Mouse (Mus musculus) myocyte (in vitro differentiated cells): ENCODE measurements around the gene H2al1j. TPM values are rescaled to one million over a fixed set of nuclear protein-coding genes. Genes with fewer than 3 reads are reported as not detected.
"Not testable (repeated sequence)": the region's sequence is repeated elsewhere in the genome, so short reads cannot be mapped to it uniquely, and the experiment has no call there.

Source experiments
- H3K27me3 ChIP-seq: one replicate; pipeline ENCODE4 v1.6.1; 2011; ENCODE audit not compliant: control insufficient read depth, insufficient read depth, insufficient read length
- H3K36me3 ChIP-seq: one replicate; pipeline ENCODE4 v1.6.1; 2011; ENCODE audit not compliant: control insufficient read depth, insufficient read depth
- H3K4me2 ChIP-seq: one replicate; pipeline ENCODE4 v1.6.1; 2011; ENCODE audit warnings: low read depth, control low read depth
- H3K4me3 ChIP-seq: one replicate; pipeline ENCODE4 v1.5.1; 2011; ENCODE audit warnings: mild to moderate bottlenecking, control low read depth, moderate library complexity
- H3K79me2 ChIP-seq: one replicate; pipeline ENCODE4 v1.6.1; 2011; ENCODE audit not compliant: control insufficient read depth, insufficient read depth
- H3ac ChIP-seq: one replicate; pipeline ENCODE4 v1.6.1; 2011; ENCODE audit not compliant: control insufficient read depth, insufficient read length
- CEBPB ChIP-seq: IDR thresholded peaks from 2 replicates; pipeline ENCODE4 v1.6.1; 2011; ENCODE audit warnings: mild to moderate bottlenecking, moderate library complexity; ENCODE audit not compliant: poor library complexity, insufficient read depth, severe bottlenecking
- E2F4 ChIP-seq: IDR thresholded peaks from one replicate; pipeline ENCODE4 v1.6.1; 2011; ENCODE audit warnings: mild to moderate bottlenecking, control low read depth, moderate library complexity; ENCODE audit not compliant: insufficient read depth
- MAX ChIP-seq: IDR thresholded peaks from one replicate; pipeline ENCODE4 v1.6.1; 2011; ENCODE audit warnings: low read depth, mild to moderate bottlenecking, control low read depth
- MYOD1 ChIP-seq, 3 experiments: IDR thresholded peaks; one replicate each; pipeline ENCODE4 v1.6.1; 2011; ENCODE audit warnings: control low read depth in 2 of 3, low read depth in 2 of 3, mild to moderate bottlenecking in 2 of 3, moderate library complexity in 1 of 3; ENCODE audit not compliant: insufficient read length in 2 of 3, control insufficient read depth in 1 of 3
- MYOG ChIP-seq, 3 experiments: IDR thresholded peaks; one replicate each; pipeline ENCODE4 v1.6.1; 2011; ENCODE audit warnings: control low read depth in 2 of 3, low read depth in 2 of 3, mild to moderate bottlenecking in 2 of 3; ENCODE audit not compliant: insufficient read length in 2 of 3, control insufficient read depth in 1 of 3, insufficient read depth in 1 of 3
- POLR2A ChIP-seq: IDR thresholded peaks from one replicate; pipeline ENCODE4 v1.6.1; 2011; ENCODE audit warnings: low read depth, mild to moderate bottlenecking, control low read depth, moderate library complexity; ENCODE audit not compliant: insufficient read length
- POLR2AphosphoS2 ChIP-seq: IDR thresholded peaks from one replicate; pipeline ENCODE4 v1.6.1; 2011; ENCODE audit warnings: low read depth, control low read depth; ENCODE audit not compliant: insufficient read length
- REST ChIP-seq: IDR thresholded peaks from one replicate; pipeline ENCODE4 v1.6.1; 2011; ENCODE audit warnings: mild to moderate bottlenecking, control low read depth, moderate library complexity; ENCODE audit not compliant: insufficient read depth, insufficient read length
- SRF ChIP-seq: IDR thresholded peaks from one replicate; pipeline ENCODE4 v1.6.1; 2011; ENCODE audit warnings: low read depth; ENCODE audit not compliant: control insufficient read depth, insufficient read length
- TCF12 ChIP-seq: IDR thresholded peaks from one replicate; pipeline ENCODE4 v1.6.1; 2011; ENCODE audit warnings: mild to moderate bottlenecking, control low read depth; ENCODE audit not compliant: poor library complexity, insufficient read depth, severe bottlenecking
- TCF3 ChIP-seq: IDR thresholded peaks from one replicate; pipeline ENCODE4 v1.6.1; 2011; ENCODE audit warnings: low read depth, control low read depth; ENCODE audit not compliant: insufficient read length
- USF1 ChIP-seq: IDR thresholded peaks from one replicate; pipeline ENCODE4 v1.6.1; 2011; ENCODE audit warnings: low read depth, mild to moderate bottlenecking, control low read depth, moderate library complexity
- polyA plus RNA-seq: library from polyadenylated mRNA; unstranded; fragments of >200 nt; fragmentation: generic; extraction: Trizol; gene quantifications from one replicate; pipeline ENCODE4 v1.2.1, GENCODE M21; 2012; ENCODE audit warnings: missing spikeins

H2al1j gene
- polyA plus RNA-seq, 1 experiment, result not detected

DNA sequence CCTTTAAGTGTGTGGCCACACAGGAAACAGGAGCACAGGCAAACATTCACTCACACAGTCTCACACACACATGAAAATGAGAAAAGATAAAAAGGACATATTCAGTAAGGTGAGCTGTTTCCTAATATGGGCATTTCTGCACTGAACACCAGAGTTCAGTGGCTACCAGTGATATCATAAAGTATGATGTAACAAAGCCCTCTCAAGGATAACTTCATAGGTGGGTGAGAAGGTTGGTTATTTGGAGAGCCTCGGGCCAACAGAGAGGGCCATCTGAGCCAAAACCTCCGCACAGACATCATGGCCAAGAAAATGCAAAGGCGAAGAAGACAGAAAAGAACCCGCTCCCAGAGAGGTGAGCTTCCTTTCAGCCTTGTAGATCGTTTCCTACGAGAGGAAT lies 12.8 kb upstream of the H2al1j start, which contains the start of gene H2al1f:
Gene H2al1f (plus strand): TSS at position 301 of the 400 bp plus-strand sequence.
- not testable (repeated sequence) for H3K27me3 ChIP-seq, H3K4me3 ChIP-seq, H3ac ChIP-seq, H3K4me2 ChIP-seq, H3K79me2 ChIP-seq, H3K36me3 ChIP-seq

- H3K4me3 ChIP-seq, H3K4me2 ChIP-seq, H3ac ChIP-seq, H3K27me3 ChIP-seq, H3K79me2 ChIP-seq, H3K36me3 ChIP-seq: not testable (repeated sequence)
Measured at GRCm38 (mm10) chrX:11317956-11318355, 9.7 kb upstream of the H2al1j start, which contains the start of gene H2al1g. TSS of gene H2al1g (plus strand) at chrX:11318256.

- not testable (repeated sequence) for H3K79me2 ChIP-seq, H3K4me2 ChIP-seq, H3K27me3 ChIP-seq, H3ac ChIP-seq, H3K4me3 ChIP-seq, H3K36me3 ChIP-seq
Measured at GRCm38 (mm10) chrX:11321192-11321591, 6.4 kb upstream of the H2al1j start, which contains the start of gene H2al1h. TSS of gene H2al1h (plus strand) at chrX:11321492.

DNA sequence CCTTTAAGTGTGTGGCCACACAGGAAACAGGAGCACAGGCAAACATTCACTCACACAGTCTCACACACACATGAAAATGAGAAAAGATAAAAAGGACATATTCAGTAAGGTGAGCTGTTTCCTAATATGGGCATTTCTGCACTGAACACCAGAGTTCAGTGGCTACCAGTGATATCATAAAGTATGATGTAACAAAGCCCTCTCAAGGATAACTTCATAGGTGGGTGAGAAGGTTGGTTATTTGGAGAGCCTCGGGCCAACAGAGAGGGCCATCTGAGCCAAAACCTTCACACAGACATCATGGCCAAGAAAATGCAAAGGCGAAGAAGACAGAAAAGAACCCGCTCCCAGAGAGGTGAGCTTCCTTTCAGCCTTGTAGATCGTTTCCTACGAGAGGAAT lies 3.3 kb upstream of the H2al1j start, which contains the start of gene H2al1i:
Gene H2al1i (plus strand): TSS at position 301 of the 400 bp plus-strand sequence.
- H3K4me3 ChIP-seq, H3K36me3 ChIP-seq, H3K79me2 ChIP-seq, H3ac ChIP-seq, H3K27me3 ChIP-seq, H3K4me2 ChIP-seq: not testable (repeated sequence)

DNA sequence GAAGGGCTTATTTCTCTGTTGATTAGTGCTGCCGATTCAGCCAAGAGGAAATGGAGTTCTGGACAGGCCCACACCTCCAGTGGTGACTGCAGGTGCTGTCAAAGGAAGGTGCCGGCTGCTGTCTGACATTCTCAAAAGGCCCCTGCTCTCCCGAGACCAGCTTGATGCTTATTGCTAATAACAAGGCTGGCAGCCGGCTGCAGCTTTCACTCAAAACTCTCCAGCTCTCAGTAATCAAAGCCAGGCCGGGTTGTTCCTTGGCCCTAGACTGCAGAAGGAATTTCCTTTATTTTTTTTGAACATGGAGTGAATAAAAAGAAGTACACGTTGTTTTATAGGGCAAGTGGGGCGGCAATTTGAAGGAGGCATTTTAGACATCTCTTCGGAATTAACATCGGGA lies 18.1 kb downstream of the H2al1j start:
- no peaks in the 10 kb centered on the region for H3K27me3 ChIP-seq
- TF ChIP-seq E2F4 (no peak), CEBPB (no peak), TCF3 (no peak), USF1 (no peak), REST (no peak), TCF12 (no peak), MYOD1 (IDR thresholded peaks at IDR 0.05; ENCODE audit: control insufficient read depth in 1 of 3, insufficient read length in 2 of 3, low read depth in 2 of 3) (no peak), MYOG (IDR thresholded peaks at IDR 0.05; ENCODE audit: control insufficient read depth in 1 of 3, insufficient read depth in 1 of 3, insufficient read length in 2 of 3, low read depth in 2 of 3) (no peak), SRF (no peak), POLR2AphosphoS2 (no peak), POLR2A (no peak), MAX (no peak)
- H3K36me3 ChIP-seq, result no peaks in the 10 kb centered on the region
- H3K79me2 ChIP-seq, result no peaks in the 10 kb centered on the region
- H3ac ChIP-seq, result no peak overlapping the region
- H3K4me2 ChIP-seq, result no peak overlapping the region
- H3K4me3 ChIP-seq, result no peak overlapping the region

DNA sequence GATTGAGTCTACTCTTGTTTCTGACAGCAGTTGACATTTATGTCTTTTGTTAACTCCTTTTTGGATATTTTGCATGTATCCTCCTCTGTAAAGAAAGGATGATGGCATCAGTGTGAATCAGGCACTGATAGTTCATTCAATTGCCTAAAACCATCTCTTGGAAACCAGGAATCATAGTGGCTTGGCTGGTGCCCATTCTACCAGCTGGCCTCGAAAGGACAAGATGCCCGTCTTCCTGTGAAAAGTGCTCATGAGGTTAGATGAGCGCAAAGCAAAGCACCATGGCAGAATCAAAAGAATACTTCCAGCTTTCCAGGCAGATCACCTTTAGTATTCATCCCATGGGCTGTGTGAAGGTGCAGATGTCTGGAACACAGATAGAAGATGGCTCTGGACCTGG lies 19.1 kb downstream of the H2al1j start:
- no peak for TF ChIP-seq REST
- TF ChIP-seq MYOG (IDR thresholded peaks at IDR 0.05; ENCODE audit: control insufficient read depth in 1 of 3, insufficient read depth in 1 of 3, insufficient read length in 2 of 3, low read depth in 2 of 3), result no peak
- TF ChIP-seq TCF12, result no peak
- TF ChIP-seq MYOD1 (IDR thresholded peaks at IDR 0.05; ENCODE audit: control insufficient read depth in 1 of 3, insufficient read length in 2 of 3, low read depth in 2 of 3), result no peak
- no peak for TF ChIP-seq MAX
- no peak for TF ChIP-seq CEBPB
- H3K27me3 ChIP-seq, result no peaks in the 10 kb centered on the region
- no peak overlapping the region for H3ac ChIP-seq

More for the DNA sequence above, 19.1 kb downstream of the H2al1j start:
- no peaks in the 10 kb centered on the region for H3K36me3 ChIP-seq
- H3K4me2 ChIP-seq, result no peak overlapping the region
- H3K79me2 ChIP-seq, result no peaks in the 10 kb centered on the region
- no peak overlapping the region for H3K4me3 ChIP-seq
